Mouse (Mus musculus) stomach, embryonic 16.5 days (tissue): ENCODE measurements around the gene Lrrc55. TPM values are rescaled to one million over a fixed set of nuclear protein-coding genes. Genes with fewer than 3 reads are reported as not detected.

Source experiments
- ATAC-seq: fragments of 200-750 bp; cut with Nextera tagmentation; 2 replicates; pipeline ENCODE4 v1.8.0; 2017; ENCODE audit warnings: moderate number of reproducible peaks, moderate TSS enrichment; ENCODE audit not compliant: insufficient read depth, low FRiP score
- H3K27ac ChIP-seq: fragments of 300-500 bp; sonication (generic); 2 replicates; pipeline ENCODE4 v1.5.1; 2014; ENCODE audit warnings: low read length
- H3K27me3 ChIP-seq: fragments of 300-500 bp; sonication (generic); 2 replicates; pipeline ENCODE4 v1.6.1; 2014; ENCODE audit warnings: low read length, control low read depth, mixed read lengths; ENCODE audit not compliant: control insufficient read depth, insufficient read depth
- H3K36me3 ChIP-seq: fragments of 300-500 bp; sonication (generic); 2 replicates; pipeline ENCODE4 v1.6.1; 2014; ENCODE audit warnings: low read length; ENCODE audit not compliant: control insufficient read depth, insufficient read depth
- H3K4me1 ChIP-seq: fragments of 300-500 bp; sonication (generic); 2 replicates; pipeline ENCODE4 v1.6.1; 2014; ENCODE audit warnings: low read length, control low read depth, mixed read lengths; ENCODE audit not compliant: control insufficient read depth, insufficient read depth
- H3K4me2 ChIP-seq: fragments of 300-500 bp; sonication (generic); 2 replicates; pipeline ENCODE4 v1.6.1; 2014; ENCODE audit warnings: low read depth, low read length, mixed read lengths
- H3K4me3 ChIP-seq: fragments of 300-500 bp; sonication (generic); replicated peaks from 2 replicates; pipeline ENCODE4 v1.5.1; 2014; ENCODE audit warnings: mild to moderate bottlenecking, low read length
- H3K9ac ChIP-seq: fragments of 300-500 bp; sonication (generic); 2 replicates; pipeline ENCODE4 v1.6.1; 2014; ENCODE audit warnings: low read length
- H3K9me3 ChIP-seq: fragments of 300-500 bp; sonication (generic); replicated peaks from 2 replicates; pipeline ENCODE4 v1.6.1; 2016; ENCODE audit warnings: low read length, control low read depth; ENCODE audit not compliant: control insufficient read depth
- WGBS: fragments of 180-500 bp; shearing (Covaris S2); extraction: QIAGEN DNeasy Blood & Tissue Kit; methylation state at CpG from one replicate; pipeline ENCODE4 v1.1.7; 2014; 5-methylcytosine and 5-hydroxymethylcytosine counted together
- polyA plus RNA-seq: library from polyadenylated mRNA; unstranded; fragments of >200 nt; fragmentation: Nextera tagmentation; extraction: Ambion mirVana; gene quantifications from 2 replicates; pipeline ENCODE4 v1.2.1, GENCODE M21; 2015

The Lrrc55 gene
- polyA plus RNA-seq, 1 experiment from 2014 or later = 3.0 TPM

DNA sequence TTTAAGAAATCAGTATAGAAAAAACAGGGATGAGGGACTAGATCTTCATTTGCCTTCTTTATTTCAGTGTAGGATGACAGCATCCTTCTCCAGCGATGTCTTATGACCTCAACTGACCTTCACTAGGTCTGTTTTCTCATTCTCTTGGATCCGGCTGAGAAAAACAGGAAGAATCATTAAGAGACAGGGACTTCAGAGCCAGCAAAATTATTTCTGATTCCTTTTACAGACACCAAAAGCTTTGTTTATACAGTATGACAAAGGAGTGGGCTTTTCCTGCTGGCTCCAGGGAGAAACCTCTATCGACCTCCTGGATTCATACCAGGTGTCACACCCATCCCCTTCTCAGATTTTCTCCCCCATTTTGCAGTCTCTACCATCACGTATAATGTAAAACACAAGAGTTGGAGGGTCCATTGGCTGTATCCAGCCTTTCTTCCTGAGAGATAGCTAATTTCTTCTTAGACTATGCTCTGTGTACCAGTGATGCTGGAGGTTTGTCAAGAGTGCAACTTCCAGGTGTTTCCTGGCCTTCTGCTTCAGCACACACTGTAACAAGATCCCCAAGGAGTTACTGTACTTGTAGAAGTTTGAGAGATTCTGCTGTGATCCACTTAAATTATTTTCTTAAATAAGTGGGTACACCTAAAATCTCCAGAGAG lies 18.7 kb downstream of the Lrrc55 start:
- Histone ChIP-seq H3K4me2 (no peak overlapping the region), H3K9ac (no peak overlapping the region), H3K9me3 (no peaks in the 10 kb centered on the region), H3K27me3 (no peaks in the 10 kb centered on the region), H3K36me3 (no peaks in the 10 kb centered on the region), H3K4me3 (no peak overlapping the region), H3K27ac (no peak overlapping the region), H3K4me1 (no peaks in the 10 kb centered on the region)
- ATAC-seq = 0 out of 2 replicates have a peak, but pooled peaks have one; percentile 17
- WGBS = 43% methylated on average over 4 of the region's 4 CpGs

- Histone ChIP-seq H3K9me3 (no peaks in the 10 kb centered on the region), H3K27ac (no peak overlapping the region), H3K27me3 (no peaks in the 10 kb centered on the region), H3K36me3 (no peaks in the 10 kb centered on the region), H3K4me2 (no peak overlapping the region), H3K4me1 (peaks cover 3% of the 10 kb centered on the region; the same call in 1 of the 2 replicates), H3K9ac (no peak overlapping the region), H3K4me3 (no peak overlapping the region)
- ATAC-seq = no peak
- 75% methylated on average over 6 of the region's 6 CpGs for WGBS
Measured at GRCm38 (mm10) chr2:85173545-85173944, 23.5 kb downstream of the Lrrc55 start.

- ATAC-seq = no peak
- no peak overlapping the region for H3K4me2 ChIP-seq
- no peaks in the 10 kb centered on the region for H3K36me3 ChIP-seq
- no peak overlapping the region for H3K4me3 ChIP-seq
- H3K4me1 ChIP-seq = peaks cover 3% of the 10 kb centered on the region; the same call in 1 of the 2 replicates
- H3K9ac ChIP-seq = no peak overlapping the region
- 44% methylated on average over 2 of the region's 2 CpGs for WGBS
- H3K9me3 ChIP-seq = no peaks in the 10 kb centered on the region
- no peaks in the 10 kb centered on the region for H3K27me3 ChIP-seq
- peak overlapping the region; percentile 57 for H3K27ac ChIP-seq
Measured at GRCm38 (mm10) chr2:85172763-85173103, 24.3 kb downstream of the Lrrc55 start.

- Histone ChIP-seq H3K36me3 (no peaks in the 10 kb centered on the region), H3K4me3 (no peak overlapping the region), H3K9ac (no peak overlapping the region), H3K9me3 (no peaks in the 10 kb centered on the region), H3K4me2 (no peak overlapping the region), H3K27ac (peak overlapping the region; percentile 68), H3K4me1 (peaks cover 3% of the 10 kb centered on the region; the same call in 1 of the 2 replicates), H3K27me3 (no peaks in the 10 kb centered on the region)
- ATAC-seq = peak; percentile 82; the same call in 1 of the 2 replicates
- WGBS = 17% methylated on average over 3 of the region's 3 CpGs
Measured at GRCm38 (mm10) chr2:85172071-85172762, 24.8 kb downstream of the Lrrc55 start.

DNA sequence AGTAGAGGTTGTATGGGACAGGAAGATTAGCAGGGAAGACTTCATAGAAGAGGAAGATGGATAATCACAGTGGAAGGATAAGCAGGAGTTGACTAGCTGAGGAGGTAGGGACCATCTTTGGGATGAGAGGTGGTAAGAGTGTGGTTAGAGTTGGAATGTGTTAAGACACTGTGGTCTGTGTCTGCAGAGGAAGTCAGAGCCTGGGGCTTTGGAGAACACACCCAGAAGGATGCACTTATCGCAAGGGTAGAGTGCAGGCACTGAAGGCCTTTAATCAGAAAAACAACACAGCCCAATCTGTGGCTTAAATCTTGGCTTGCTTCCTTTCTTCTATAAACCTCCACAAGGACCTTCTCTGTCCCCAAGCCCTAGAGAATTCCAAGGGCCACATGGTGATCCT lies 28.7 kb downstream of the Lrrc55 start:
- Histone ChIP-seq H3K4me2 (no peak overlapping the region), H3K36me3 (no peaks in the 10 kb centered on the region), H3K9ac (no peak overlapping the region), H3K9me3 (no peaks in the 10 kb centered on the region), H3K4me3 (no peak overlapping the region), H3K4me1 (peaks cover 3% of the 10 kb centered on the region; the same call in 1 of the 2 replicates), H3K27me3 (no peaks in the 10 kb centered on the region), H3K27ac (peak overlapping the region; percentile 15; the same call in 1 of the 2 replicates)
- ATAC-seq = no peak
- WGBS = 82% methylated on average over 1 of the region's 1 CpGs

- no peak overlapping the region for H3K4me2 ChIP-seq
- no peaks in the 10 kb centered on the region for H3K36me3 ChIP-seq
- no peak overlapping the region for H3K9ac ChIP-seq
- H3K27ac ChIP-seq = peak overlapping the region; percentile 15; the same call in 1 of the 2 replicates
- H3K4me3 ChIP-seq = no peak overlapping the region
- no peaks in the 10 kb centered on the region for H3K27me3 ChIP-seq
- no peak for ATAC-seq
- WGBS = 37% methylated on average over 1 of the region's 1 CpGs
- no peaks in the 10 kb centered on the region; the same call in 1 of the 2 replicates for H3K4me1 ChIP-seq
- no peaks in the 10 kb centered on the region for H3K9me3 ChIP-seq
Measured at GRCm38 (mm10) chr2:85167624-85168023, 29.4 kb downstream of the Lrrc55 start.

DNA sequence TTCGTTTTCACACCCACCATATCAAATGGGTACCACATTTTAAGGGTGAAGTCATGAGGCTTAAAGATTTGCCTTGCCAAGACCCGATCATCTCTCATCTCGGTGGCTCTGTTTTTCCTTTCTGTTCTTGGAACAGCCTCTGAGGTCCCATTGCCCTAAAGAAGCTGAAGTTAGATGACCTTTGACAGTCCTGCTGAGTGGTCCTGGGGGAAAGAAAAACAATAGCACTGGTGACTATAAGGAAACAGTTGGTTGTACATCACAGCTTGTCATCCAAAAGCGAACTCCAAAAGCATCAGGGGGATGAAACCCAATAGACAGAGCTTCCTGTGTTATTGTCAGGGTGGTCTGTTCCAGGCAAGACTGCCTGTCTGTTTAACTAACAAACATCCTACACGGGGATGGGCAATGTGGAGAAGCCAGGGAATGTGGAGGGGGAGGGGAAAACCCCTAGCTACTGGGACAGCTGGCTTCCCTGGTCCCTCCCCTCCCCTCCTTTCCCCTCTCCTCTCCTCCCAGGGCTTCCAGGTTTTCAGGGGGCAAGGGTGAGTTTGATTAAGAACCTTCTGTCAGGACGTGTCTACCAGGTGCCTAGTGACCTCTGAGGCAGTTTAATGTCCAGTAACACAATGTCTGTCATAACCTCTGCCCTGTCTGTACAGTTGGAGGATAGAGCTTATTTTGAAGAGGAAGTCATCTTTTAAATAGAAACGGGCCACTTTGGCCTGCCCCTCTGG lies 33.5 kb downstream of the Lrrc55 start:
- no peaks in the 10 kb centered on the region for H3K4me1 ChIP-seq
- H3K4me3 ChIP-seq = no peak overlapping the region
- peak overlapping the region; percentile 48 for H3K27ac ChIP-seq
- no peaks in the 10 kb centered on the region for H3K36me3 ChIP-seq
- no peak overlapping the region for H3K9ac ChIP-seq
- H3K27me3 ChIP-seq = no peaks in the 10 kb centered on the region
- 32% methylated on average over 7 of the region's 7 CpGs for WGBS
- H3K9me3 ChIP-seq = no peaks in the 10 kb centered on the region
- peak; percentile 67 for ATAC-seq
- H3K4me2 ChIP-seq = no peak overlapping the region

GRCm38 (mm10) chr2:85161638-85162093 lies 35.3 kb downstream of the Lrrc55 start:
- Histone ChIP-seq H3K4me1 (no peaks in the 10 kb centered on the region), H3K27ac (0 out of 2 replicates have a peak overlapping the region, but pooled peaks have one; percentile 1), H3K27me3 (no peaks in the 10 kb centered on the region), H3K4me2 (no peak overlapping the region), H3K9ac (no peak overlapping the region), H3K9me3 (no peaks in the 10 kb centered on the region), H3K4me3 (no peak overlapping the region), H3K36me3 (no peaks in the 10 kb centered on the region)
- ATAC-seq = no peak
- WGBS = 32% methylated on average over 1 of the region's 1 CpGs
